Mouse (Mus musculus): ENCODE results near the gene Rora. TPM values are rescaled to one million over a fixed set of nuclear protein-coding genes. Genes with fewer than 3 reads are reported as not detected.

Rora gene
- polyA plus RNA-seq, 1 experiment from 2014 or later = 6.5 TPM

DNA sequence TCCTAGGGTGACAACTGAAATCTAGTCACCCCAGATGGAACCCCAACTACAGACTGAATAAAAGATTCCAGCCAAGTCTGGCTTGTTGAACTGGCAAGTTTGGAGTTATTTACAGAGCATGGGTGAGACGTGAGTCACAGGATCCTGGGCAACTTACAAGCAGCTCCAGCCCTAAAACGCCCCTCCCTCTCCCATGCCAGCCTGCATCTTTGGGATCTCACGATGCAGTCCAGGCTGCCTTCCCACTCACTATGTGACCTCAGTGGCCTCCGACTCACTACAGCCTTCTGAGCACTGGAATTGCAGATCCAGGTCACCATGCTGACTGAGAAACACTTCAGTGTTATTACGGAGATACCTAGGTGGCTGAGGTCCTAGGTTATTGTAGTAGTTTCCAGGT lies 129.0 kb downstream of the Rora start:
- H3K27ac ChIP-seq (ENCODE audit: low read depth, low read length) = no peak overlapping the region
- H3K27me3 ChIP-seq (ENCODE audit: control insufficient read depth, insufficient read depth, low read length) = no peaks in the 10 kb centered on the region
- H3K9ac ChIP-seq (ENCODE audit: low read depth, low read length) = no peak overlapping the region
- H3K9me3 ChIP-seq (replicated peaks; ENCODE audit: control insufficient read depth, low read length) = no peaks in the 10 kb centered on the region
- WGBS (ENCODE audit: insufficient replicate concordance) = 53% methylated on average over 5 of the region's 5 CpGs
- H3K4me3 ChIP-seq (ENCODE audit: low read depth, low read length) = no peak overlapping the region
- ATAC-seq (replicated peaks; ENCODE audit: insufficient number of reproducible peaks, low FRiP score, low TSS enrichment) = no peak
- H3K4me1 ChIP-seq (ENCODE audit: control insufficient read depth, insufficient read depth, low read length) = peaks cover 19% of the 10 kb centered on the region
- no peaks in the 10 kb centered on the region for H3K36me3 ChIP-seq (ENCODE audit: control insufficient read depth, insufficient read depth, low read length)
- H3K4me2 ChIP-seq = no peak overlapping the region

DNA sequence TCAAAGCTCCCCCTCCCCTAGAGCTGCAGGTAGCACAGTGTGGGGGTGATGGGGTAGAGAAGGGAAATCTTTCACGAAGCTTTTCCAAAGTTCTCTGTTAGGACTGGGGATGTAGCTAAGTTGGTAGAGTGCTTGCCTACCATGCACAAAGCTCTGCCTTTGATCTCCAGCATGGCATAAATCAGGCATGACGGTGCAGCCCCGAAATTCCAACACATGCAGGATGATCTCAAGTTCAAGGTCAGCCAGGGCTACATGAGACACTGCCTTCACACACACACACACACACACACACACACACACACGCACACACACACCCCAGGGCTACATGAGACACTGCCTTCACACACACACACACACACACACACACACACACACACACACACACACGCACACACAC lies 129.7 kb downstream of the Rora start:
- no peaks in the 10 kb centered on the region for H3K9me3 ChIP-seq (replicated peaks; ENCODE audit: control insufficient read depth, low read length)
- 68% methylated on average over 5 of the region's 5 CpGs for WGBS (ENCODE audit: insufficient replicate concordance)
- H3K9ac ChIP-seq (ENCODE audit: low read depth, low read length) = no peak overlapping the region
- H3K27ac ChIP-seq (ENCODE audit: low read depth, low read length) = no peak overlapping the region
- peaks cover 19% of the 10 kb centered on the region for H3K4me1 ChIP-seq (ENCODE audit: control insufficient read depth, insufficient read depth, low read length)
- no peak overlapping the region for H3K4me3 ChIP-seq (ENCODE audit: low read depth, low read length)
- no peak overlapping the region for H3K4me2 ChIP-seq
- H3K27me3 ChIP-seq (ENCODE audit: control insufficient read depth, insufficient read depth, low read length) = no peaks in the 10 kb centered on the region
- no peak for ATAC-seq (replicated peaks; ENCODE audit: insufficient number of reproducible peaks, low FRiP score, low TSS enrichment)
- no peaks in the 10 kb centered on the region for H3K36me3 ChIP-seq (ENCODE audit: control insufficient read depth, insufficient read depth, low read length)

DNA sequence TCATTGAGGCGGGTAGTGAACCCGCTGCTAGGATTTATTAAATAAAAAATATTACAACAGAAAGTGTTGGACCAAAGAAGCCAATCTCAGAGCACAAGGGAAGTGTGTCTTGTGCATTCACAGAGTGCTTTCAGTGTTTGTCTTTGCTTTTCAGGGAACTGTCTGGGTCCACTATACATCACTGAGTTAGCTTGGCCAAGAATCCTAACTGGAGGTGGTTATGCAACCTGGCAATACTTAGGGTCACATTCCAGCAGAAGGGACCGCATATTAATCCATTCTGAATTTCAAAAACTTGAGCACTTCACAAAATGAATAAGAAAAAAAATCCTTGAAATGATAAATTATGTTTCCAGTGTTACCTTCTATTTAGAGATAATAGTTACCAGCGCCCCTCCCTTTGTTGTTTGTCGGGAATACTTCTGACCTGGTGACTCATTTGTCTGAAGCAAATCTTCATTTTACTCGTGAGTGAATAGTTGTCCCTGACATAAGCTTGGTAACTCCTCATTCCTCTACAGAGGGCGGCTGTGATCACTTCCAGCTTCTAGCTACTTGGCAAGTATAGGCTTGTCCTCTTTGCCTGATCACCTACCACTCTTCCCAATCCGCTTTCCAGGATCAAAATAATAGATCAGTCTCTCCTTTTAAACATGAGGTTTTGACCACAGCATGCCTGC lies 133.2 kb downstream of the Rora start:
- 77% methylated on average over 8 of the region's 8 CpGs for WGBS (ENCODE audit: insufficient replicate concordance)
- no peak for ATAC-seq (replicated peaks; ENCODE audit: insufficient number of reproducible peaks, low FRiP score, low TSS enrichment)

DNA sequence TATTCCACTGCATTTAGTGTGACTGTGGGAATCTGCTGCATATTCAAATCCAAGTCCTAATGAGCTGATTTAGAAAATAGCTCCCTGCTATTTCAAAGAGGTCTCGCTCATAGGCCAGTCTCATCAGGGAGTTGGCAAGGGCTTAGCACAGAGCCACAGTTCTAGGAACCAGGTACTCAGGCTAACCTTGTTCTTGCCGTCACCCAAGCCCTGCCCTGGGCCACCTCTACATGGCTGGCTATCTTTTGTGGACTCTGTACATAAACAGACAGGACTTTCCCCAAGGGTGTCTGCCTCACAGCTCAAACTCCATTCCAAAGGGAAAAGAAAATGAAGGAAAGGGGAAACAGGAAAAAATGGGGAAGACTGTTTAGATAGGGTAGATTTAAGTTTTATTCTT lies 134.1 kb downstream of the Rora start:
- H3K4me3 ChIP-seq (ENCODE audit: low read depth, low read length) = no peak overlapping the region
- no peaks in the 10 kb centered on the region for H3K36me3 ChIP-seq (ENCODE audit: control insufficient read depth, insufficient read depth, low read length)
- H3K9ac ChIP-seq (ENCODE audit: low read depth, low read length) = no peak overlapping the region
- H3K27ac ChIP-seq (ENCODE audit: low read depth, low read length) = no peak overlapping the region
- H3K4me1 ChIP-seq (ENCODE audit: control insufficient read depth, insufficient read depth, low read length) = peaks cover 12% of the 10 kb centered on the region
- whole genome bisulfite sequencing (ENCODE audit: insufficient replicate concordance) = 82% methylated on average over 2 of the region's 2 CpGs
- H3K4me2 ChIP-seq = no peak overlapping the region
- no peaks in the 10 kb centered on the region for H3K9me3 ChIP-seq (replicated peaks; ENCODE audit: control insufficient read depth, low read length)
- H3K27me3 ChIP-seq (ENCODE audit: control insufficient read depth, insufficient read depth, low read length) = no peaks in the 10 kb centered on the region
- ATAC-seq (replicated peaks; ENCODE audit: insufficient number of reproducible peaks, low FRiP score, low TSS enrichment) = no peak

More for the DNA sequence above, 133.2 kb downstream of the Rora start:
- Histone ChIP-seq H3K4me2 (no peak overlapping the region), H3K27me3 (ENCODE audit: control insufficient read depth, insufficient read depth, low read length) (no peaks in the 10 kb centered on the region), H3K4me3 (ENCODE audit: low read depth, low read length) (no peak overlapping the region), H3K9ac (ENCODE audit: low read depth, low read length) (no peak overlapping the region), H3K27ac (ENCODE audit: low read depth, low read length) (no peak overlapping the region), H3K9me3 (replicated peaks; ENCODE audit: control insufficient read depth, low read length) (no peaks in the 10 kb centered on the region), H3K4me1 (ENCODE audit: control insufficient read depth, insufficient read depth, low read length) (peaks cover 19% of the 10 kb centered on the region), H3K36me3 (ENCODE audit: control insufficient read depth, insufficient read depth, low read length) (no peaks in the 10 kb centered on the region)

DNA sequence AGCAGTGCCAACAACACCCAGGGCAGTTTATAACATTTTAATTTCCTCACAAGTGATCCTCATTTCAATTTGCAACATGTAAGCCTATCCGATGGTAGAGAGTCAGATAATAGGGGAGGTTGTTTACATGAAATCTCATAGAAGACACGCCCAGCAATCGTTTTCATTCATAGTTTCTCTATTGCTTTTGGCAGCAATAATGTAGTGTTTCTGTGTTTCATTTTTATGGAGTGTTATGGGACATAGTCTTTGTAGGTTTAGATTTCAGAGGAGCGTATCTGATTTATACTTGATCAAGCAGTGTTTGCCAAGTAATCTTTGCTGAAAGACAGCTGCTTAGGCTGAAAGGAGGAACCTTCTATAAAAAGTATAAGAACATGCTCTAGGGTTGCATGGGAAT lies 137.3 kb downstream of the Rora start:
- Histone ChIP-seq H3K4me1 (ENCODE audit: control insufficient read depth, insufficient read depth, low read length) (no peaks in the 10 kb centered on the region), H3K36me3 (ENCODE audit: control insufficient read depth, insufficient read depth, low read length) (no peaks in the 10 kb centered on the region), H3K4me2 (no peak overlapping the region), H3K27me3 (ENCODE audit: control insufficient read depth, insufficient read depth, low read length) (no peaks in the 10 kb centered on the region), H3K9me3 (replicated peaks; ENCODE audit: control insufficient read depth, low read length) (no peaks in the 10 kb centered on the region), H3K9ac (ENCODE audit: low read depth, low read length) (no peak overlapping the region), H3K4me3 (ENCODE audit: low read depth, low read length) (no peak overlapping the region), H3K27ac (ENCODE audit: low read depth, low read length) (no peak overlapping the region)
- no peak for ATAC-seq (replicated peaks; ENCODE audit: insufficient number of reproducible peaks, low FRiP score, low TSS enrichment)
- 84% methylated on average over 4 of the region's 4 CpGs for WGBS (ENCODE audit: insufficient replicate concordance)

DNA sequence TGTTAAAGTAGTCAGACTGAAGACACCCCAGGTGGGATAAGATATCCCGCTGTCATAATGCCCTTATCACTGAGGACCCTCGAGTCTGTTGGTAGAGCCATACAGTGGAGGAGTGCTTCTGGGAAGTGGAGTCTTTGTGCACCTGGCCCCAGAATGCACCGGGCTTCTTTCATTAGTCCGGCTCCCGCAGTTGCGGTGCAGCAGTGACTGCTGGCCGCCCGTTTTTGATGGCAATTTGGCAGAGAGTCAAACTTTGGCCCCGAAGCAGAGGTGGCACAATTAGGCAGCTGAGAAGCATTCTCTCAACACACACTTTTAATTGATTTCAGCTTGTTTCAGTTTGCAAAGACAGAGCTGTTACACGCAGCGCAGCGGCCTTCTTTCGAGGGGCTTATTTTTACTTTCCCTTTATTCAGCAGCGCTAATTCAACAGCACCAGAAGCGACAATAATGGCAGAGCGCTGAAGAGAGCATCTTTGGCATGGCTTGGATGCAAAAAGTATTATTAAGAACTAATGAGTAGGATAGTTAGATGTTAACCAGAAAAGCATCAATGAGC lies 138.5 kb downstream of the Rora start:
- H3K27ac ChIP-seq (ENCODE audit: low read depth, low read length) = no peak overlapping the region
- no peak overlapping the region for H3K4me3 ChIP-seq (ENCODE audit: low read depth, low read length)
- H3K9me3 ChIP-seq (replicated peaks; ENCODE audit: control insufficient read depth, low read length) = no peaks in the 10 kb centered on the region
- H3K27me3 ChIP-seq (ENCODE audit: control insufficient read depth, insufficient read depth, low read length) = no peaks in the 10 kb centered on the region
- H3K4me1 ChIP-seq (ENCODE audit: control insufficient read depth, insufficient read depth, low read length) = no peaks in the 10 kb centered on the region
- no peaks in the 10 kb centered on the region for H3K36me3 ChIP-seq (ENCODE audit: control insufficient read depth, insufficient read depth, low read length)
- no peak for ATAC-seq (replicated peaks; ENCODE audit: insufficient number of reproducible peaks, low FRiP score, low TSS enrichment)
- no peak overlapping the region for H3K4me2 ChIP-seq
- 80% methylated on average over 16 of the region's 16 CpGs for WGBS (ENCODE audit: insufficient replicate concordance)
- H3K9ac ChIP-seq (ENCODE audit: low read depth, low read length) = no peak overlapping the region

DNA sequence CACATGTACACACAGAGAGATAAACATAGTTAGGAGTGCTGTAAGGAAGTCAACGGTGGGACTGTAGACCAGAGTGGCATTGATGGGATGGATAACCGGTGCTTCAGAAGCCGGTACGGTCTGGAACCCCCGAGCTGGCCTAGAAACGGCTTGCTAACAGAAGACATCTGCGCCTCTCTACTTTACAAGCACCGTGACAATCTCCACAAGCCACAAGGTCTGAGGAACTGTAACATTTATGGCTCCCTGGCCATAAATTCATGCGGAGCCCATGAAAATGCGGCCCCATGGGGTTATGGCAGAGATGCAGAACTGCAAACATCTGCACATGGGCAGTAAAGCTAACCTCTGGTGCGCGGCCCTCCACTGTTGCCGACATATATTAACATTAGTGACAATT lies 141.7 kb downstream of the Rora start:
- Histone ChIP-seq H3K27ac (ENCODE audit: low read depth, low read length) (no peak overlapping the region), H3K36me3 (ENCODE audit: control insufficient read depth, insufficient read depth, low read length) (no peaks in the 10 kb centered on the region), H3K4me2 (no peak overlapping the region), H3K27me3 (ENCODE audit: control insufficient read depth, insufficient read depth, low read length) (no peaks in the 10 kb centered on the region), H3K4me3 (ENCODE audit: low read depth, low read length) (no peak overlapping the region), H3K9me3 (replicated peaks; ENCODE audit: control insufficient read depth, low read length) (no peaks in the 10 kb centered on the region), H3K9ac (ENCODE audit: low read depth, low read length) (no peak overlapping the region), H3K4me1 (ENCODE audit: control insufficient read depth, insufficient read depth, low read length) (no peaks in the 10 kb centered on the region)
- ATAC-seq (replicated peaks; ENCODE audit: insufficient number of reproducible peaks, low FRiP score, low TSS enrichment) = no peak
- 87% methylated on average over 13 of the region's 13 CpGs for WGBS (ENCODE audit: insufficient replicate concordance)

DNA sequence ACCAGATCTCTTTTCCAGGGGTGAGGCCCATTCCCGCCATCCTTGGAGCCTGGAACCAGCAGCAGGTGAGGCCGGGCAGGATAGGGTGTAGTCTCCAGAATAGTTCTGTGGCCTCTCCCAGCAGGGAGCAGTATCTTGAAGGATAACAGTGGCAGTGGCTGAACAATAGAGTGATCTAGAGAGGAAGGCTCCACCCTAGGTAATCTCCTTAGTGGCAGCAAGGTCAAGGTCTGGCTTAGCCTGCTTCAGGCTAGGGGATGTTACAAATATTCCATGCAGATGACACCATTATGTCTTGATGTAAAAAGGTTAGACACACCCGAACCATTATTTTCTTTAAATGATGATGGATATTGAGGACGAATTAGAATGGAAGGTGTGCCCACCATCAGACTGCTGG lies 144.6 kb downstream of the Rora start:
- Histone ChIP-seq H3K4me1 (ENCODE audit: control insufficient read depth, insufficient read depth, low read length) (no peaks in the 10 kb centered on the region), H3K27ac (ENCODE audit: low read depth, low read length) (no peak overlapping the region), H3K9ac (ENCODE audit: low read depth, low read length) (no peak overlapping the region), H3K9me3 (replicated peaks; ENCODE audit: control insufficient read depth, low read length) (no peaks in the 10 kb centered on the region), H3K27me3 (ENCODE audit: control insufficient read depth, insufficient read depth, low read length) (no peaks in the 10 kb centered on the region), H3K36me3 (ENCODE audit: control insufficient read depth, insufficient read depth, low read length) (no peaks in the 10 kb centered on the region), H3K4me3 (ENCODE audit: low read depth, low read length) (no peak overlapping the region), H3K4me2 (no peak overlapping the region)
- ATAC-seq (replicated peaks; ENCODE audit: insufficient number of reproducible peaks, low FRiP score, low TSS enrichment) = no peak
- 69% methylated on average over 4 of the region's 4 CpGs for WGBS (ENCODE audit: insufficient replicate concordance)

DNA sequence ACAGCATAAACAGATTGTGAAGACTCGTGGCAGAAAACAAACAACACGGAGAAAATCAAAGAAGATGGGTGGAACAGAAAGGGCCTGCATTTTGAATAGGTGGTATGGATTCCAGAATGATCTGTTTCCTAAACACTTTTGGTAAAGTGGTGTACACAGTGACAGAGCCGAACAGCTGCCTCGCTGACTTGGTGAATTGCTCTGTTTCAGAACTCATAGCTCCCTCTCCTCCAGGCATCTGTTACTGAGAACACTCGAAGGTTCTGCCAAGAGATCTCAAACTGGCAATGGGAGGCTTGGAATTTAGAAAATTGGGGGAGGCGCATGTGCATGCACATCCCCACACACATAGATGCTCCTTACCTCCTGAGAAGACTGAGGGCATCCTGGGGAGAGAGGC lies 145.5 kb downstream of the Rora start:
- H3K27me3 ChIP-seq (ENCODE audit: control insufficient read depth, insufficient read depth, low read length) = no peaks in the 10 kb centered on the region
- WGBS (ENCODE audit: insufficient replicate concordance) = 86% methylated on average over 6 of the region's 6 CpGs
- no peaks in the 10 kb centered on the region for H3K36me3 ChIP-seq (ENCODE audit: control insufficient read depth, insufficient read depth, low read length)
- no peaks in the 10 kb centered on the region for H3K9me3 ChIP-seq (replicated peaks; ENCODE audit: control insufficient read depth, low read length)
- no peak overlapping the region for H3K27ac ChIP-seq (ENCODE audit: low read depth, low read length)
- H3K9ac ChIP-seq (ENCODE audit: low read depth, low read length) = no peak overlapping the region
- H3K4me2 ChIP-seq = no peak overlapping the region
- no peak for ATAC-seq (replicated peaks; ENCODE audit: insufficient number of reproducible peaks, low FRiP score, low TSS enrichment)
- no peaks in the 10 kb centered on the region for H3K4me1 ChIP-seq (ENCODE audit: control insufficient read depth, insufficient read depth, low read length)
- H3K4me3 ChIP-seq (ENCODE audit: low read depth, low read length) = no peak overlapping the region
